Mouse (Mus musculus) hindbrain, embryonic 15.5 days (tissue): ENCODE data around the gene Shank1. TPM values are rescaled to one million over a fixed set of nuclear protein-coding genes. Genes with fewer than 3 reads are reported as not detected.

Source experiments
- ATAC-seq: fragments of 200-750 bp; cut with Nextera tagmentation; 2 replicates; pipeline ENCODE4 v1.8.0; 2017; ENCODE audit warnings: low read depth, moderate number of reproducible peaks, moderate TSS enrichment; ENCODE audit not compliant: low FRiP score
- H3K27ac ChIP-seq: fragments of 300-500 bp; sonication (generic); replicated peaks from 2 replicates; pipeline ENCODE4 v1.5.1; 2015; ENCODE audit warnings: mild to moderate bottlenecking, inconsistent platforms
- H3K27me3 ChIP-seq: fragments of 300-500 bp; sonication (generic); 2 replicates; pipeline ENCODE4 v1.6.1; 2015; ENCODE audit warnings: control low read depth, inconsistent platforms
- H3K36me3 ChIP-seq: fragments of 300-500 bp; sonication (generic); 2 replicates; pipeline ENCODE4 v1.6.1; 2015; ENCODE audit warnings: control low read depth, inconsistent platforms
- H3K4me1 ChIP-seq: fragments of 300-500 bp; sonication (generic); replicated peaks from 2 replicates; pipeline ENCODE4 v1.6.1; 2015; ENCODE audit warnings: control low read depth, inconsistent platforms
- H3K4me2 ChIP-seq: fragments of 300-500 bp; sonication (generic); 2 replicates; pipeline ENCODE4 v1.6.1; 2015; ENCODE audit warnings: moderate library complexity, mild to moderate bottlenecking, inconsistent platforms
- H3K4me3 ChIP-seq: fragments of 300-500 bp; sonication (generic); 2 replicates; pipeline ENCODE4 v1.5.1; 2015; ENCODE audit warnings: mild to moderate bottlenecking, inconsistent platforms
- H3K9ac ChIP-seq: fragments of 300-500 bp; sonication (generic); 2 replicates; pipeline ENCODE4 v1.6.1; 2015; ENCODE audit warnings: inconsistent platforms
- H3K9me3 ChIP-seq: fragments of 300-500 bp; sonication (generic); 2 replicates; pipeline ENCODE4 v1.6.1; 2016; ENCODE audit warnings: control low read depth, inconsistent platforms
- WGBS: fragments of 180-500 bp; shearing (Covaris S2); methylation state at CpG from one replicate; pipeline ENCODE4 v1.1.7; 2015; 5-methylcytosine and 5-hydroxymethylcytosine counted together
- polyA plus RNA-seq: library from polyadenylated mRNA; unstranded; fragments of >200 nt; fragmentation: Nextera tagmentation; extraction: Ambion mirVana; gene quantifications from 2 replicates; pipeline ENCODE4 v1.2.1, GENCODE M21; 2015

Gene Shank1
- polyA plus RNA-seq, 1 experiment from 2014 or later: 42.3 TPM

- Histone ChIP-seq H3K9me3 (no peaks in the 10 kb centered on the region), H3K4me3 (peak overlapping the region; percentile 13; the same call in 1 of the 2 replicates), H3K27me3 (peaks cover 22% of the 10 kb centered on the region), H3K4me2 (peak overlapping the region; percentile 46), H3K9ac (peak overlapping the region; percentile 4), H3K4me1 (peaks cover 36% of the 10 kb centered on the region), H3K36me3 (peaks cover 39% of the 10 kb centered on the region), H3K27ac (peak overlapping the region; percentile 33; the same call in 1 of the 2 replicates)
- WGBS: 6% methylated on average over 25 of the region's 25 CpGs
- ATAC-seq: peak; percentile 52
Observed at GRCm38 (mm10) chr7:44350957-44351711, 41.1 kb downstream of the Shank1 start.

GRCm38 (mm10) chr7:44351881-44352749, 42.1 kb downstream of the Shank1 start:
- H3K27me3 ChIP-seq: peaks cover 22% of the 10 kb centered on the region
- WGBS: 6% methylated on average over 70 of the region's 71 CpGs
- peaks cover 32% of the 10 kb centered on the region for H3K36me3 ChIP-seq
- H3K4me2 ChIP-seq: no peak overlapping the region
- H3K4me1 ChIP-seq: peaks cover 37% of the 10 kb centered on the region
- 0 out of 2 replicates have a peak, but pooled peaks have one; percentile 7 for ATAC-seq
- H3K9ac ChIP-seq: no peak overlapping the region
- no peaks in the 10 kb centered on the region for H3K9me3 ChIP-seq
- no peak overlapping the region; the same call in 1 of the 2 replicates for H3K4me3 ChIP-seq
- H3K27ac ChIP-seq: no peak overlapping the region

- Histone ChIP-seq H3K27me3 (peaks cover 27% of the 10 kb centered on the region), H3K4me1 (peaks cover 46% of the 10 kb centered on the region), H3K27ac (no peak overlapping the region), H3K9ac (no peak overlapping the region), H3K4me3 (no peak overlapping the region; the same call in 1 of the 2 replicates), H3K4me2 (peak overlapping the region; percentile 2; the same call in 1 of the 2 replicates), H3K9me3 (no peaks in the 10 kb centered on the region), H3K36me3 (peaks cover 25% of the 10 kb centered on the region)
- 11% methylated on average over 65 of the region's 71 CpGs for WGBS
- no peak for ATAC-seq
Observed at GRCm38 (mm10) chr7:44352750-44353600, 42.9 kb downstream of the Shank1 start.

- H3K9me3 ChIP-seq: no peaks in the 10 kb centered on the region
- 5% methylated on average over 34 of the region's 35 CpGs for WGBS
- H3K4me1 ChIP-seq: peaks cover 50% of the 10 kb centered on the region
- no peak overlapping the region for H3K9ac ChIP-seq
- H3K4me2 ChIP-seq: peak overlapping the region; percentile 2; the same call in 1 of the 2 replicates
- ATAC-seq: no peak
- no peak overlapping the region for H3K4me3 ChIP-seq
- peaks cover 18% of the 10 kb centered on the region; the same call in 1 of the 2 replicates for H3K36me3 ChIP-seq
- H3K27ac ChIP-seq: no peak overlapping the region
- peaks cover 27% of the 10 kb centered on the region for H3K27me3 ChIP-seq
Observed at GRCm38 (mm10) chr7:44353601-44354340, 43.7 kb downstream of the Shank1 start.

- Histone ChIP-seq H3K27me3 (peaks cover 27% of the 10 kb centered on the region), H3K9ac (no peak overlapping the region), H3K4me2 (no peak overlapping the region), H3K4me1 (peaks cover 61% of the 10 kb centered on the region), H3K9me3 (no peaks in the 10 kb centered on the region), H3K4me3 (no peak overlapping the region), H3K27ac (no peak overlapping the region), H3K36me3 (peaks cover 15% of the 10 kb centered on the region; the same call in 1 of the 2 replicates)
- WGBS: 44% methylated on average over 6 of the region's 6 CpGs
- no peak for ATAC-seq
Observed at GRCm38 (mm10) chr7:44355411-44355810, 45.4 kb downstream of the Shank1 start.

GRCm38 (mm10) chr7:44356590-44357481, 46.8 kb downstream of the Shank1 start:
- H3K4me2 ChIP-seq: no peak overlapping the region
- no peak overlapping the region for H3K27ac ChIP-seq
- peaks cover 23% of the 10 kb centered on the region for H3K27me3 ChIP-seq
- WGBS: 6% methylated on average over 35 of the region's 35 CpGs
- H3K4me1 ChIP-seq: peaks cover 56% of the 10 kb centered on the region
- no peak overlapping the region for H3K9ac ChIP-seq
- H3K36me3 ChIP-seq: peaks cover 14% of the 10 kb centered on the region; the same call in 1 of the 2 replicates
- H3K4me3 ChIP-seq: no peak overlapping the region
- ATAC-seq: no peak
- H3K9me3 ChIP-seq: no peaks in the 10 kb centered on the region

- Histone ChIP-seq H3K4me2 (no peak overlapping the region), H3K9ac (no peak overlapping the region)
Observed at GRCm38 (mm10) chr7:44357531-44357930, 47.5 kb downstream of the Shank1 start.

GRCm38 (mm10) chr7:44358012-44358411, 48.0 kb downstream of the Shank1 start:
- ATAC-seq: no peak
- WGBS: 20% methylated on average over 5 of the region's 5 CpGs
- Histone ChIP-seq H3K4me1 (peaks cover 44% of the 10 kb centered on the region), H3K4me2 (no peak overlapping the region), H3K4me3 (no peak overlapping the region), H3K36me3 (0 out of 2 replicates have a peak, but pooled peaks cover 12% of the 10 kb centered on the region), H3K27me3 (peaks cover 13% of the 10 kb centered on the region; the same call in 1 of the 2 replicates), H3K9ac (no peak overlapping the region), H3K9me3 (no peaks in the 10 kb centered on the region), H3K27ac (peak overlapping the region; percentile 39; the same call in 1 of the 2 replicates)

More at GRCm38 (mm10) chr7:44357531-44357930, 47.5 kb downstream of the Shank1 start:
- Histone ChIP-seq H3K27me3 (peaks cover 17% of the 10 kb centered on the region; the same call in 1 of the 2 replicates), H3K36me3 (0 out of 2 replicates have a peak, but pooled peaks cover 12% of the 10 kb centered on the region), H3K27ac (no peak overlapping the region), H3K4me1 (peaks cover 49% of the 10 kb centered on the region), H3K9me3 (no peaks in the 10 kb centered on the region), H3K4me3 (no peak overlapping the region)
- WGBS: 20% methylated on average over 10 of the region's 10 CpGs
- no peak for ATAC-seq

- Histone ChIP-seq H3K27ac (peak overlapping the region; percentile 92), H3K9ac (peak overlapping the region; percentile 49), H3K9me3 (no peaks in the 10 kb centered on the region), H3K4me3 (peak overlapping the region; percentile 56), H3K27me3 (peaks cover 6% of the 10 kb centered on the region; the same call in 1 of the 2 replicates), H3K4me2 (peak overlapping the region; percentile 98), H3K36me3 (0 out of 2 replicates have a peak, but pooled peaks cover 7% of the 10 kb centered on the region), H3K4me1 (peaks cover 35% of the 10 kb centered on the region)
- ATAC-seq: peak; percentile 10; the same call in 1 of the 2 replicates
- WGBS: 4% methylated on average over 22 of the region's 26 CpGs
Observed at GRCm38 (mm10) chr7:44358886-44359654, 49.0 kb downstream of the Shank1 start.
